Mouse (Mus musculus) lung, postnatal 0 days (tissue): Measurements from ENCODE around the gene Rgs7.

ENCODE experiments used
- CTCF ChIP-seq: IDR thresholded peaks from 2 replicates; pipeline ENCODE4 v1.5.1; 2016; ENCODE audit warnings: antibody characterized with exemption, mild to moderate bottlenecking
- EP300 ChIP-seq: IDR thresholded peaks from 2 replicates; pipeline ENCODE4 v1.6.1; 2016; ENCODE audit warnings: antibody characterized with exemption, mild to moderate bottlenecking, control low read depth

- no peak for TF ChIP-seq CTCF
- no peak for TF ChIP-seq EP300
Observed at GRCm38 (mm10) chr1:175178733-175179132, 313.6 kb downstream of the Rgs7 start.
